Comparison of ENCODE assay signal across 14 mouse cellular contexts in the genomic region with DNA sequence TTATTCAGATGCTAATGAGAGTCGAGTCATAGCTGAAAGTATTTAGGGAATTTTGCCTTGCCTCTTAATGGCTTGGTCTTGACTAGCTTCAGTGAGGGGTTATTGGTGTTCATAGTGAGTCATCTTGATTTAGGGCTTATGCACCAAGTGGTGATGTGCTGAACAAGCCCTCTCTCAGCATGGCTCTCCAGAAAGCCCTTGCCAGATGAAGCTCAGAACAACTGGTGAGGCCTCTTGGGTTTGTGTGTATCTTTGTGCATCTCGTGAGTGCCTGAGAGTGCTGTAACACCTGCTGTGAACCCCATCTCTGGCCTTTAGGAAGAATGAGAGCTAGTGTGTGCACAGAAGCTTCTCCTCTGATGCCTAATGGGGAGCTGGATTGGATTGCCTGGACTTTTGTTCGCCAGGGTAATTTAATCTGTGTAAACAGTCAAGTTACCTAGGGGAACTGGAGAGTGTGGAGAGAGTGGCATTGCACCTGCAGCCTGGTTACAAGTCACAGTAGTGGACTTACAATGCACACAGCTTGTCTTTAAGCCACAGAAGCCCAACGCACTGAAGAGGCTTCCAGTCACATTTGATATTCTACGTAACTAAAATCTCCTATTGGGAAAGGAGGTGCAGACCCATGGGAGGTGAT. TPM values are rescaled to one million over a fixed set of nuclear protein-coding genes. Genes with fewer than 3 reads are reported as not detected.
A peak's percentile ranks its signal among the peaks of the same experiment; 100 is the strongest.
DNase-seq lines count a peak whose midpoint lies in the region; ATAC-seq and TF ChIP-seq lines count a peak whose summit lies in the region.
"Had no signal": no experiment of that assay in that cellular context is flagged by ENCODE, and none has a peak within 500 bp of the region (broad histone marks: within the 10 kb centered on the region; RNA-seq: fewer than 3 reads in every experiment).

No protein-coding gene starts in this region.

- no peak overlapping the region for H3K4me3 ChIP-seq in forebrain, embryonic 12.5 days (replicated peaks)
- no peak overlapping the region for H3K4me3 ChIP-seq in forebrain, embryonic 14.5 days (ENCODE audit: low read depth, low read length)
- H3K4me3 ChIP-seq in lung, postnatal 0 days (ENCODE audit: low read depth, low read length): no peak overlapping the region
- no peak overlapping the region for H3K4me3 ChIP-seq in hindbrain, postnatal 0 days (ENCODE audit: low read length)
- H3K4me3 ChIP-seq: erythroblast, embryonic 14.5 days had no signal

- peaks cover 15% of the 10 kb centered on the region for H3K4me1 ChIP-seq in forebrain, embryonic 12.5 days
- peaks cover 16% of the 10 kb centered on the region for H3K4me1 ChIP-seq in forebrain, embryonic 14.5 days (ENCODE audit: control insufficient read depth, insufficient read depth, low read length)
- no peaks in the 10 kb centered on the region for H3K4me1 ChIP-seq in lung, postnatal 0 days (ENCODE audit: insufficient read depth, low read depth, low read length)
- peaks cover 6% of the 10 kb centered on the region; the same call in 1 of the 2 replicates for H3K4me1 ChIP-seq in hindbrain, postnatal 0 days (ENCODE audit: insufficient read depth, low read length)

- no peak overlapping the region for H3K4me2 ChIP-seq in forebrain, embryonic 12.5 days
- H3K4me2 ChIP-seq in forebrain, embryonic 14.5 days (ENCODE audit: low read length): no peak overlapping the region
- no peak overlapping the region for H3K4me2 ChIP-seq in lung, postnatal 0 days (replicated peaks; ENCODE audit: low read depth, low read length)
- no peak overlapping the region for H3K4me2 ChIP-seq in hindbrain, postnatal 0 days (ENCODE audit: low read depth, low read length)
- H3K4me2 ChIP-seq: liver, embryonic 11.5 days had no signal

- ATAC-seq in forebrain, embryonic 12.5 days (ENCODE audit: low FRiP score): peak; percentile 30; the same call in 1 of the 2 replicates
- ATAC-seq in forebrain, embryonic 14.5 days: no peak
- peak; percentile 44 for ATAC-seq in lung, postnatal 0 days
- peak; percentile 51; the same call in 1 of the 2 replicates for ATAC-seq in hindbrain, postnatal 0 days

- no peak for DNase-seq in forebrain, embryonic 14.5 days (ENCODE audit: low spot score)
- DNase-seq in lung, postnatal 0 days (ENCODE audit: low spot score): no peak
- no peak for DNase-seq in lung, postnatal 10 days
- DNase-seq in Muller cell, postnatal 12 days (ENCODE audit: inconsistent ontology term): peak; percentile 94
- no peak for DNase-seq in hindbrain, postnatal 0 days (ENCODE audit: low spot score)
- DNase-seq in thymus, postnatal 36 days: no peak
- DNase-seq in thymus, postnatal 14 days: no peak
- DNase-seq: adrenal gland, postnatal 36 days; cerebellum, adult 8-10 months; gastrocnemius, postnatal 36 days had no signal

- H3K27me3 ChIP-seq in forebrain, embryonic 12.5 days: no peaks in the 10 kb centered on the region
- no peaks in the 10 kb centered on the region for H3K27me3 ChIP-seq in forebrain, embryonic 14.5 days (replicated peaks; ENCODE audit: control insufficient read depth, insufficient read depth, low read length)
- no peaks in the 10 kb centered on the region for H3K27me3 ChIP-seq in lung, postnatal 0 days (replicated peaks; ENCODE audit: insufficient read depth, low read length)
- H3K27me3 ChIP-seq in hindbrain, postnatal 0 days (ENCODE audit: insufficient read depth, low read length): no peaks in the 10 kb centered on the region

- TF ChIP-seq CTCF in lung, postnatal 0 days (IDR thresholded peaks at IDR 0.05): no peak
- TF ChIP-seq CTCF in hindbrain, postnatal 0 days (IDR thresholded peaks at IDR 0.05; ENCODE audit: low read depth): no peak

- 25% methylated on average over 5 of the region's 5 CpGs for WGBS in forebrain, embryonic 12.5 days
- 30% methylated on average over 5 of the region's 5 CpGs for WGBS in forebrain, embryonic 14.5 days
- 52% methylated on average over 5 of the region's 5 CpGs for WGBS in lung, postnatal 0 days
- 35% methylated on average over 5 of the region's 5 CpGs for WGBS in hindbrain, postnatal 0 days

- H3K36me3 ChIP-seq in forebrain, embryonic 12.5 days (replicated peaks): no peaks in the 10 kb centered on the region
- no peaks in the 10 kb centered on the region for H3K36me3 ChIP-seq in forebrain, embryonic 14.5 days (ENCODE audit: control insufficient read depth, insufficient read depth, low read length)
- H3K36me3 ChIP-seq in lung, postnatal 0 days (ENCODE audit: insufficient read depth, low read length): no peaks in the 10 kb centered on the region
- no peaks in the 10 kb centered on the region for H3K36me3 ChIP-seq in hindbrain, postnatal 0 days (ENCODE audit: insufficient read depth, low read length)

- H3K9ac ChIP-seq in forebrain, embryonic 12.5 days: no peak overlapping the region
- no peak overlapping the region for H3K9ac ChIP-seq in forebrain, embryonic 14.5 days (ENCODE audit: low read length)
- no peak overlapping the region for H3K9ac ChIP-seq in lung, postnatal 0 days (replicated peaks; ENCODE audit: low read depth)
- no peak overlapping the region for H3K9ac ChIP-seq in hindbrain, postnatal 0 days (replicated peaks; ENCODE audit: low read length)

- H3K27ac ChIP-seq in forebrain, embryonic 12.5 days: peak overlapping the region; percentile 42
- no peak overlapping the region for H3K27ac ChIP-seq in forebrain, embryonic 14.5 days (ENCODE audit: low read depth, low read length)
- no peak overlapping the region for H3K27ac ChIP-seq in lung, postnatal 0 days (ENCODE audit: low read length)
- no peak overlapping the region for H3K27ac ChIP-seq in hindbrain, postnatal 0 days

- H3K9me3 ChIP-seq in forebrain, embryonic 12.5 days: no peaks in the 10 kb centered on the region
- H3K9me3 ChIP-seq in forebrain, embryonic 14.5 days (replicated peaks; ENCODE audit: control insufficient read depth, low read length): no peaks in the 10 kb centered on the region
- no peaks in the 10 kb centered on the region for H3K9me3 ChIP-seq in lung, postnatal 0 days (ENCODE audit: low read length)
- H3K9me3 ChIP-seq in hindbrain, postnatal 0 days (ENCODE audit: low read length): no peaks in the 10 kb centered on the region

- no peak for TF ChIP-seq EP300 in lung, postnatal 0 days (IDR thresholded peaks at IDR 0.05)

RNA-seq across cellular contexts. Expression of gene Ccser1, which starts 53.5 kb away (rescaled TPM):
- 17.3 and 23.5 TPM in 2 replicates for polyA plus RNA-seq in forebrain, embryonic 12.5 days (2016; fragmentation: Nextera tagmentation; extraction: Ambion mirVana)
- 16.9 and 18.3 TPM in 2 replicates for polyA plus RNA-seq in forebrain, embryonic 14.5 days (2014; fragmentation: Nextera tagmentation; extraction: Ambion mirVana)
- 7.5 and 10.6 TPM in 2 replicates for polyA plus RNA-seq in lung, postnatal 0 days (2015; fragmentation: Nextera tagmentation; extraction: Ambion mirVana)
- total RNA-seq in hindbrain, postnatal 0 days (2014; rRNA removed): 43.4 and 48.7 TPM in 2 replicates
- 12.1 and 14.9 TPM in 2 replicates for polyA plus RNA-seq in hindbrain, postnatal 0 days (2015; fragmentation: Nextera tagmentation; extraction: Ambion mirVana)
- total RNA-seq: megakaryocyte-erythroid progenitor cell, adult 5-6 weeks had no signal
- polyA plus RNA-seq: erythroblast, embryonic 14.5 days had no signal
